Mouse (Mus musculus) cerebellum, adult 11-12 months (tissue): ENCODE measurements around the gene Wdr91.

Experiments
- DNase-seq: peaks from one replicate; pipeline ENCODE4 v3.0.0; 2022

The Wdr91 gene

DNA sequence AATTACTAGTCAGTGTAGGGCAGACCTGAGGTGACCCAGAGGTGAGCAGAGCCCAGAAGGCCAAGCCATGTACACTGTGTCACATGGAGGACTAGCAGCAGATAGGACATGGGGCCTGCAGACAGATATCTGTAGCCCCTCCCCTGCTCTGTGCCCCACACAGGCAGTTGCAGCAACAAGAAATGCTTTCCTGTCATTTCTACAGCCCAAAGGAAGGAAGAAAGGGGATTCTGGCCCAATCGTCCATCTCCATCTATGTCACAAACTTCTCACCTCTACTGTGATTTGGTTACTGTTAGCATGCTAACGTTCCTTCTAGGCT, 33.9 kb downstream of the Wdr91 start:
- no peak for DNase-seq

DNA sequence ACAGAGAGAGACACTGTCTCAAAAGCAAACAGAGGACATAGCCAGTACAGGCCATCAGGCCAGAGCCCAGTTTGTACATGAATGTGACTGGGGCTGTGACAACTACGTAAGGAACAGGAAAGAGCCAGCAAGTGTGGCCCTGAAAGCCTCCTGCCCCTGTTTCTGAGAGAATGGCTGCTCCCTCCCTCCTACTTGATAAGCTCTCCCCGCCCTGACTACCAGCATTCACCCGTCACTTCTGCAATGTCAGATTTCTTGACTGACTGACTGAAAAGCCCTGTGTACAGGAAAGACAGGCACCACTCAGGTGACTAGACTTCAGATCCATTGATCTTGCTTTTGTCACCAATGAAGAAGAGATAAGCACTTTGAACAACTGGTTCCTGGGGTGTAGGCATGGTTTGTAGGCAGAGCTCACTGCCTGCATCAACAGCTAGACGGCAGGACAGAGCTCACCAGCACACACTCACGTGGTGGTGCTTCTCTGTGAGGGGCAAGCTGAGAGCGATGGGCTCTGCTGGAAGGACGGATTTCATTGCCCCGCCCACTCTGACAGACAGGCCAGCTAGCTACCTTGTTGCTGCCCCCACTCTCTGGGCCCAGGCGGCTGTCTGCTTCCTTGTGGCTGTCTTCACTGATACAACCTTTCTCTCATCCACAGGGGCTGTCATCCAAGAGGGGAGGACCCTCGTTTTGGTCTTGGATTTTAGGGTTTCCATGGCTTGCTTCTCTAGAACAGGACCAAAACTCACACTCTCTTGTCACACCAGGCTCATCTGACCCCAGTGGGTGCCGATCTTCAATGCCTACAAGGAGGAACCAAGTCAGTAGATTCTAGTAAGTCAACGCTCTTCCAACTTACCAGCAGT, 34.5 kb downstream of the Wdr91 start:
- DNase-seq = no peak

DNA sequence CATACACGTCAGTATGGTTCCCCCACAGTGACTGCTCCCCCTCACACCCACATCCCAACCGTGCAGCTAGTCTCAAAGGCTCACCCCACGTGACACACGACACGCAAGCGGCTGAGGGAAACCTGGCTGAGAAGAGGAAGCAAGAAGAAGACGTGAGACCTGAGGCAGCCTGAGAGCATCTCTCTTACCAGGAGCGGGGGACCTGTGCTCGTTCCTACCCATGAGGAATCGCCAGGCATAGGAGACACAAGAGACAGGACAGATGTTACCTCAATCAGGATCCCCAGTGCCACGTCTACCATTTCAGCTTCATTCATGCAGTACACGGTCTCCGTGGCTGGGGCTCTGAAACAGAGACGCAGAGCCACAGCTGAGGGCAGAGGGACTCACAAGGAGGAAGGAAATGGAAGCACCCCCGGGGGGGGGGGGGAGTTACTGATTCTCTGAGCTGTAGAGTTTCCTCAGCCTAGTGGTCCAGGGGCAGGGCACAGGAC, 35.4 kb downstream of the Wdr91 start:
- no peak for DNase-seq

DNA sequence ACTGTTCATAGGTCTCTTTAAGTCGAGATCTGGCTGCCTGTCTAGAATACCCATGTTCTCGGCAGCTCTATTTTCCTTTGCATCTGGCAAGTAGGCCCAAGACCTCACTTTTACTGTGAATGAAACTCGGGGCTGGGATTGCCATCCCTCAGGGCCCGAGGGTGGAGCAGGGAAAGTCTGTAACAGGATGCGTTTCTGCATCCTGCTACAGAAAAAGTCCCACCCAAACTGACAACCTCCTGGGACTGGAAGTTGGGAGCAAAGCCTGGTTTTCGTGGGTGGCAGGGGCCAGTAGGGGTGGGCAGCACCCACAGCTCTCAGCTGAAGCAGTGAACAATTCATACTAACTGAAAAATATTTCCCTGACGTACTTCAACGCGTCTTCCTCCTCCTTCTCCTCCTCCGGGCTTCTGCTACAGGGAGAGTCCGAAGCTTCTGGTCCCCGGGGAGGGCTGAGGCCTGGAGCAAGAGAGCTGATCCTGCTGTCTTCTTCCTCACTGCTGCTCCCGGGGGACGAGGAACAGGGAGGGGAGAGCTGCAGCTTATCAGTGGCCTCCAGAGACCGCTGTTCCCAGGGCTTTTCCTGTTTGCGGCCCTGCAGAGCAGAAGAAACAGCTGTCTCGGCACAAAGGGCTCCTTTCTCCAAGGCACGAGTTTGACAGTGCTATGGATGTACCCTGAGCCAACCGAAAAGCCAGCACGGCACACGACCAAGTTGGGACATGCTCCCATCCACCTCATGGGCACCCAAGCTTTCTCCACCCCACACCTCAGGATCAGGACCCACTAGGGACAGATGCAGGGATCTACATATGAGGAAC, 36.4 kb downstream of the Wdr91 start:
- DNase-seq = no peak

DNA sequence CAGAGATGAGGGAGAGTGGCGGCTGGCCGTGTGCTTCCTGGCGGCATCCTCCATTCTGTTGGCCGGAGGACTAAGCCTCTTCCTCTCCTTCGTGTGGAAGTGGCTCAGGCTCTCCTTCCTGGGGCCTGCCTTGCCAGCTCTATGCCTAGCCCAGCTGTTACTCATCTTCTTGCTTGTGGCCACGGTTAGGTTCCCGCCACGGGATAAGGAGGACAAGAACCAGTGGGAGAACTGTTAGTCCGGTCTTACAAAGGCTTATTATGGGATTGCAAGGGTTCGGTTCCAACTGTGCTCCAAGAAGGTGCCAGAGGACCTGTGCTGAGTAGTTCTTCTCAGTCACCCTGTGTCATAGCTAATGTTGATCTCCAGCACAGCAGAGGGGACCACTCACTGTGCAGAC, 37.8 kb downstream of the Wdr91 start:
- no peak for DNase-seq

DNA sequence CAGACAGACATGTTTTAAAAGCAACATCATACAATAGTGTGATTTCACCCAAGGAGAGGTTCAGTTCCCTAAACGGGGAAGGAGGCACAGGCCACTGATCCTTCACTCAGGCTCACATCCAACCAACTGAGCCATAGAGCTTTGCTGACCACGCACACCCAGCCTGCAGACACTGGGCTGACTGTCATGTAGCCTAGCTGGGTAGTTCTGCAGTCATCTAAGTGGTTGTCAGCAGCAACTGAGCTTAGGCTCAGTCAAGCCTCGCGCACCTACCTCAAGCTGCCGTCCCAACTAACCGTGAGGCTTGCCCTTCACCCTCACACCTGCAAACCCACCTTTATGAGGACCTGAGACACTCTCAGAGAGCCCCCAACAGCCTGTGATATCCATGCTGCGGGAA, 38.7 kb downstream of the Wdr91 start:
- no peak for DNase-seq

DNA sequence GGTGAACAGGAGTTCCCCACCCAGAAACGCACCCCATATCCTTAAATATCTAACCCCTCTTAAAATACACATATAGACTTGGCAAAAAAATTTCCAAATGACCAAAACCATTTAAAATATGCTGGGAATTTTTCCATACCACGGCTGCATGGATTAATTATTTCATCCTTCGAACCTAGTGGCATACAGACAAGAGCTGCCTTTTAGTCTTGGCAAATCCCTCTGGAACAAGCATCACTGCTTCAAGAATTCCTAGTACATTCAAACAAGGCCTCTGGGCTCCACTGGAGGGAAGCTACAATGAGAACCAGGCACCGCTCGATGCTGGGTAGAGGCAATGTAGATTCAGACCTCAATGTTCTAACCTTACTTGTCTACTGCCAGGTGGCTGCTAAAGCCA, 40.0 kb downstream of the Wdr91 start:
- DNase-seq = no peak

DNA sequence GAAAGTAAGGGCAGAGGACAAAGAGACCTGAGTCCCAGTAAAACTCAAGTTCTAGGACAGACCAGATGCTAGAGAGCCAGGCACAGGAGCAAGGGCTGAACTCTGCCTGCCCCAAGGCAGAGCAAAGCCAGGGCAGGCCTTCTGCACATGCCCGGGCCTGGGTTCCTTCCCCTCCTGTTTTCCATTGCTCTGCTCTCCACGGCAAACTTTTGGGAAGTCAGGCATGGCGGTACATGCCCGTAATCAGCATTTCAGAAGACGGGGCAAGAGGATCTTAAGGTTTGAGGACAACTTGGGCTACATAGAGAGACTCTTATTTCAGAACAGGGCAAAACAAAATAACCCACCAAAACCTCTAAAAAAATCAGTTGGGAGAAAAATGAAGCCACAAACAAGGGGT, 40.5 kb downstream of the Wdr91 start:
- DNase-seq = no peak

DNA sequence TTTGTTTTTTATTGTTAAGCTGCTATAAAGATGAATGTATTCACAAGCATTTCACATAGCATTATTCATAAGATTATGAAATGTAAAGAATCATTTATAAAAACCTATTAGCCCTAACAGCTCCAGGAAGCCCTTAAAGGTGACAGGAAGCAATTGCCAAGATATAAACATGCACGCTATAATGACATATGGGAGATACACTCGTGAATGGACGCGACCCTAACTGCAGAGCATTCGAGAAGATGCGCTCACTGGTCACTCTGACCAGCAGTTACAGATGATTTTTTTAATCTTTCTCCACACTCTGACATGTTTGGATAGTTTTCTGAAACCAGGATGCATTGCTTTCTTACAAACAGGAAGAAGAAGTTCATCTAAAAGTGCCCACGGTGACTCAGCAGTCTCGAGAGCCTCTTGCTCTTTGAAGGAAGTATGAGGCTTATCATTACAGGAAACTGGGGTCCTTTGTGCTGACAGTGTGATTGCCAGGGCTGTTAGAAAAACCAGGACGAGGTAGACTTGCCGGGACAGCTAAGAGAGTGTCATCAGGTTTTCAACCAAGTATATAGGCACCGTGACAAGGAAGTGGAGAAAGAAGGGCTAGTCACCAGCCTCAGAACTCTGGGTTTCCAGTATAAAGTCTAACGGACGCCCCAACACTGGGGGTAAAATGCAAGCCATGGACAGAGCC, 41.3 kb downstream of the Wdr91 start:
- no peak for DNase-seq

DNA sequence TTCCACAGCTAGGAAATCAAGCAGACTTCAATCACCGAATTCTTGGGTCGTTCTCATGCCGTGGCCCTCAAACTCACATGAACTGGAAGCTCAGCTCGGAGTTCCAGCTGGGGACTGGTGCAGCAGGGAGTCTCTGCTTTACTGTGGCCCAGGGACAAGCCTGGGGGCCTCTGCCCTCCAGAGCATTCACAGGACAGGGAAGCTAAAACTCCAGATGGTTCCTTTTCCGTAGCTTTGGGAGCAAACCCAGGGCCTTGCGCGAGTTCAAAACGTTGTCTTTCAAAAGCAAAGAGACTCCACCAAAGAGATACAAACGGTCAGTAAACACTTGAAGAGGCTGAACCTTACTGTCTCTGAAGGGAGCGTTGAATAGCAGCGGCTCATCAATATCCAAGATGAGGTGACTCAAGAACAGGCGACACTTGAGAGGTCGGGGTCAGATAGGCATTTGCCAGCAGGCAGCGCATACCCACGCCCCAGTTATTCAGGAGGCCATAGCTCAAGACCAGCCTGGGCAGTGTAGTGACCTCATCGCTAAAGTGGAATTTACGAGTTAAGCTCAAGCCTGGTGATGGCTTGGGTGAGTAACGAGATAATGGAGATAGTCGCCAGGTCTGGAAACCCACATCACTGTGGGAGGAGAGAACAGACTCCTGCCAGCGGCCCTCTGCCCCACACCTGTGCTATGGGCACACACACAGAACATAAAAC, 42.0 kb downstream of the Wdr91 start:
- no peak for DNase-seq

DNA sequence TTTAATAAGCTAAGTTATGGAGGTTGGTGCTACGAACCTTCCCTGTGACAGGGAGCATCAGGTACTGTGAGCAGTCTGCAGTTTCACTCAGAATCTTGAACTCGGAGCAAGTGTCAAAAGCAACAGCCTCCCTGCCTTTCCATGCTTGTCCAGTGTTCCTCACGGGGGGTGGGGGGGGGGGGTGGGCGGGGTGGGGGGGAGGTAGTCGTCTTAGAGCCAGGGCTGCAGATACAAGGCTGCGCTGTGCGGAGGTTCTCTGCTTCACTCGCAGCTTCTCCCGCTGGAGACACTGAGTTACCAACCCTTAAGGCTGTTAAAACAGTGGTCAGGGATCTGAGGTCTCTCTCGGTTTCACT, 42.7 kb downstream of the Wdr91 start:
- no peak for DNase-seq

DNA sequence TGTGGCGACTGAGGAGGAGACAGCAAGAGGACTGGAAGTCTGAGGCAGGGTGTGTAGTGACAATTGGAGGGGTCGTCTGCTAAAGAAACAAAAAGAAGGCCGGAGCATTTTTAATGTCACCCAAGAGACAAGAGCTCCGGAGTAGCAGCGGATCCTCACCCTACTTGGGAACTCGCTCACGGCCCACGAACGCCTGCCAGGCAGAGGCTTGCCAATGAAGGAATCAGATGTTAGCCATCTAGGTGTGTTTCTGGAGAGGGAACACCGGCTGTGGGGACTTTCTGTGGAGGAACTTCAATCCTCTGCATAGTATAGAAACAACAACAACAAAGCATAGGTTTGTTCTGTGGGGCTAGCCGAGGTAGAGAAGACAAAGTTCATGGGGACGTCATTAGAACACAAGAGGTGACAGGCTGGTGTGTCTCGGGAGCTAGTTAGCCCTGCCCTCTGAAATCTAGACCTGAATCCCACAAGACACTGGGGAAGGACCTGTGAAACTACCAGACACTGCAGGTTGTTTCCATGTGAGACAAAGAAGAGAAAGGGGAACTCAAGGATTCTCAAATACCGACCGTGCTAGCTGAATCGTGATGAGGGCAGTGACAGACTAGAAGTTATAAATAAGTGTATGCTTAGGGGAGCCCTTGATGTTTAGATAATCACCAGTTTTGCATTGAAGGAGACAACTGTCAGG, 43.2 kb downstream of the Wdr91 start:
- DNase-seq = no peak

DNA sequence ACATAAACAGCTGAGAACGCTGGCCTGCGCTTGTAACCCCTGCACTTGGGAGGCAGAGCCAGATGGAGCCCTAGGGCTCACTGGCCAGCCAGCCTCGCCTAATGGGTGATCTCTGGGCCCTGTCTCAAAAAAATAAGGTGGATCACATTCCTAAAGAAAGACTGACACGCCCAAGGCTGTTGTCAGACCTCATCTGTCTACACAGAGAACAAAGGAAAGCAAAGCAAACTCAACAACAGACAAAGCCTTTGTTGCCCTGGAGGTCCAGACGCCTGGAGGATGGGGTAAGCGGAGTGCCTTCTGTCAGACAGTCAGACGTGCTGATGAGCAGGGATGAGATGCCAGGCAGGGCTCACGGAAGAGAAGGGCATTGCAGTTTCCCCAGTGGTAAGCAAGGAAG, 43.9 kb downstream of the Wdr91 start:
- no peak for DNase-seq

DNA sequence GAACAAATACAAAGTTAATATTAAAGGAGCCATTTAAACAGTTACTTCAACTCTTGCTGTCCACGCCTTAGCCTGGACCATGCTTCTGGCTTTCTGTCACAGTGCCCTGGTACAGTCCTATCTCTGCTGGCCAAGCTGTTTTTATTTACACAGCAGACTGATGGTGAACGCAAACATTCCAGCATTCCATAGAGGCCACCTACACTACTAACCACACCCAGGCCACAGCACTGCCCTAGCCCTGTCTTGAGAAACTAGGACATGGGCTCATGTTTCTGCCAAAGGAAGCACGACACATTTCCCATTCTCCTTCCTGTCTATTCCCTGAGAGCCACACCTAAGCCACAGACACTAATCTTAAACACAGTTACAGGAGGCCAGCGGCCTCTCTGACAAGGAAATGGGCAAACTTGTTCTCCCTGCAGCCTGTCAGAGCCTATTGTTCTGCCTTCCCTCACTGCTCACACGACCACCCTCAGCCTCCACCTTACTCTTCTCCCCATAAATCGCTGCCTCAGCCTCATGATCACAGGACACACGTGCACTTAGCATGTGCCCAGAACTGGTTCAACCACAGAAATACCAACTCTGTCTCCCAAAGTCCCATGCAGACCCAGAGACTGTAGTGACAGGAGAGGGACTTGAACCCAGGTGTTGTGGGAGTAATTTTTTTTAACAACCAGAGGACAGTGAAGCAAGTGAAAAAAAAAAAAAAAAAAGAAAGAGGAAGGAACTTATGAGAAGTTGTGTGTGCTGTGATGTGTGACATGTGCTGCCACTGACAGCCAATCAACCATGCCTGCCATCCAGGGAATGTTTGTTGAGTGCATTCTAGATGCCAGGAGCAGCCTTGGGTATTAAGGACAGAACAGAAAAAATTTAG, 44.7 kb downstream of the Wdr91 start:
- no peak for DNase-seq

DNA sequence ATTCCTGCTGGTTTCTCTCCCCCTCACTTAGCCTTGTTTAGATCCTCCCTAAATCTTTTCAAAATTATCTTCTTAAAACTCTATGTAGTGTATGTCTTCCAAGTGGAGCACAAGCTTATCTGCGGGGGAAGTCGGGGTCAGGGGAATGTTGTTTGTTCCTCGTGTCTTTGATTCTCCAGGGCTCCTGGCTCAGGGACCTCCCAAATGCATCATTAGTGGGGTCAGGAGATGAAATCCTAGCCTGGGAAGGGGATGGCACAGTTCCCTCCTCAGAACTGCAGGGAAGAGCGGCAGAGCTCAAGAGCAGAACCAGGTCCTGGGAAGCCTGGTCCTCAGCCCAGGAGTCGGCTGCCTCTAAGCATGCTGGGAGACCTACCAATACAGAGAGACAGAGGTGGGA, 45.5 kb downstream of the Wdr91 start:
- DNase-seq = no peak

DNA sequence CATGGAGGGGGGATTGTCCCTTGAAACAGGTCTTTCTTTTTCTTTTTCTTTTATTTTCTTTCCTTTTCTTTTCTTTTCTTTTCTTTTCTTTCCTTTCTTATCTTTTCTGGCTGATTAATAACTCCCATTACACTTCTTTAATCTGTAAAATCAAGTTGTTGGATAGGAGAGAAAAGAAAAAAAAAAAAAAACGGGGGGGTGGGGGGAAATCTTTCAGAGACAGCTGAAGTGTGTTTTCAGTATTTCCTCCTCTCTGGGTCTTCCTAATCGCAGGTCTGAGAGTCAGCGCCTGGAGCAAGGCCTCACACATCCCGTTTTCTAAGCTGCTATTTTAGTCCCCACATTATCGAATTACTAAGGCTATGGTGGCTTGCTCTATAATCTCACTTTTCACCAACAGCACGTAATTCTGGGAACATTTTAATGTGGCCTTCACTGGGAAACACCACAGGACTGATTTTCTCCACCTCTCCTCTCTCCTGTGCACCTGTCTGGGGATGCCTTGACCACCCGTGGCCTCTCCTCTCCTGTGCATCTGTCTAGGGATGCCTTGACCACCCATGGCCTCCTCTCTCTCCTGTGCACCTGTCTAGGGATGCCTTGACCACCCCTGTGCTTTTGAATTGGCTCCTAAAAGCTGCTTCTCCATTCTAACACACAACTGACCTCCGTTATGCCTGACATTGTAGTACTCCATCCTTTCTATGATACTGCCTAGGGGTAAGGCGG, 46.7 kb downstream of the Wdr91 start:
- no peak for DNase-seq

DNA sequence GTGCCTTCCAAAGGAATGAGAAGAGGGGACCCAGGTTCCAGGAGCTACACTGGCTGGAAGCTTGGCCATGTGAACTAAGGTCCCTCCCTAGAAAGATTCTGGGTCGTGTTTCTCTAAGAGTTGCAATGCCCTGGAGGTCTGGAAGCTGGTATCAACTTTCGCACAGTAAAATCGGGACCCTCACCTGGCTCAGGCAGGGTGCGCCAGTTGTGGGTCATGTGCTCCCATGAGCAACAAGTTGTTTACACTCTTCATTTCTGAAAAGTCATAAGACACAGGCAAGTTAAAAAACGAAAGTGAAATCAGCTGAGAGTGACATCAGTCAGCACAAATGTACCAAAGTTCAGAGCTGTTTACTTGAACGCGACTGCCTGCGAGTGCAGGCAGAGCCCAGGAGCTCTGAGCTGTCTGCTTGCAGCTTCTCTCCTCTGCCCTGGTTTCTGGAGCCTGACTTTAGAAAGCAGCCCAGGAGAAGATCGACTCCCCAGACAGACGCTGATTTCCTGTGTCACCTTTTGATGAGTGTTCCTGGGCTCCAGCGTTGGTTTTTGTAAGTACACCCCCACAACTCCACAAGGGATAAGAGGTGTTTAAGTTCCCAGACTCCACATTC, 47.8 kb downstream of the Wdr91 start, which contains the start of gene Tmem140:
TSS of gene Tmem140 (plus strand) at position 356 of the 613 bp plus-strand sequence.
- DNase-seq = no peak

DNA sequence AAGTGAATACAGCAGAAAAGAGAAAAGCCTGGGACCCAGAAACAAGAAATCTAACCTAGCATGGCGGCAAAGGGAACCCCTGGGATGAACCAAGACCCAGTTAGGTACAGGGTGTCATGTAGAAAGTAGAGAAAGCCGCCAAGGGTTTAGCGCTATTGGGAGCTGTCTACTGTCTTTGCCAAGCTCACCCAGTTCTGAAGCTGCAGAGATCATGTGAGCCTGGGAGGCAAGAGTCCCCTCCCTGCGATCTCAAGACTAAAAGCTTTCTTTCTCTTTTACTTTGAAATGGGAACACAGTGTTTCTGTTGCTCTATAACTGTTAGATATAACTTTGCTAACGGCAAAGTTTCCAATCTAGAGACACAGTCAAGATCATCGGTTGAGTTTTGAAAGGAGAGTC, 48.3 kb downstream of the Wdr91 start:
- no peak for DNase-seq

DNA sequence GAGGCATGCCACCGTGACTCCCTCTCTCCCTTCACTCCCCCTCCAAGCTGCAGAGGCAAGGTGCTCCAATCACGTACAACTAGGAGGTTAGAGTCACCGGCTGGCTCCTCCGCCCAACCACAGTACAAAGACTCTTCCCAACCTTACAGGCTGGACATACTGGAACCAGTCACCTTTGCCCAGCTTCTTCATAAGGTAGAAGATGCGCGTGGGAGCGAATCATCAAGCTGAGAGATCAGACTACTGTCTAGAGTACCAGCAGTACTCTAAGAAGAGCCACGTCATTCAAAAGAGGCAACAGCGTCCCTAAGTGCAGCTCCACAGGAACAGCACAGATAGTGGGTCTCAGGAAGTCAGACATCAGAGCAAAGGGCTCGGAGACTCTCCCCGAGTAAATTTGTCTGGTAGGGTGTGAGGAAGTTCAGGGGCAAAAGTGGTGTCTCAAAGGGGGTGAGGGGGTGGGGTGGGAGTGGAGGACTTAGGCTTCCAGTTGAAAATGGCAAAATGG, 49.1 kb downstream of the Wdr91 start:
- DNase-seq = no peak

DNA sequence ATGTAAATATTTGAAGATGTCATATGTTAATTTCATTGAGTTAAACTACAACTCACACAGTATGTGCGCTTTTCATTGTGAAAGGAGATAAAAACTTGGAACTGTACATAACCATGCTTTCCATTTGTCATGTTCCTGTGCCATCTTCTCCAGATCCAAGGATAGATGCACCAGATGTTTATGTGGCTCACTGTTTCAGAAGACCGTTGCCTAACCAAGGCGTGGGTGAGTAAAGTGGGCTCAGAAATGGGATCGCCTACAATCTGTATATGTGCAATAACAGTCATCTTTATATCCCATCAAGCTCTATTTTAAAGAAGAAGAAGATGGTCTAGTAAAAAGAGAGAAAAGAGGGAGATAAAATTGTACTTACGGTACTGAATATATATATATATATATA, 78.3 kb downstream of the Wdr91 start:
- no peak for DNase-seq
